Mouse (Mus musculus) hematopoietic multipotent progenitor cell, adult 10-12 weeks (in vitro differentiated cells): ENCODE measurements around the gene Dcpp2. TPM values are rescaled to one million over a fixed set of nuclear protein-coding genes. Genes with fewer than 3 reads are reported as not detected.

Experiments
- polyA plus RNA-seq: library from polyadenylated mRNA; stranded (reverse); fragments of >175 nt; gene quantifications from 2 replicates; pipeline ENCODE4 v1.2.3, GENCODE M21; 2012; ENCODE audit warnings: low replicate concordance

Gene Dcpp2
- polyA plus RNA-seq = not detected in 2 replicates

DNA sequence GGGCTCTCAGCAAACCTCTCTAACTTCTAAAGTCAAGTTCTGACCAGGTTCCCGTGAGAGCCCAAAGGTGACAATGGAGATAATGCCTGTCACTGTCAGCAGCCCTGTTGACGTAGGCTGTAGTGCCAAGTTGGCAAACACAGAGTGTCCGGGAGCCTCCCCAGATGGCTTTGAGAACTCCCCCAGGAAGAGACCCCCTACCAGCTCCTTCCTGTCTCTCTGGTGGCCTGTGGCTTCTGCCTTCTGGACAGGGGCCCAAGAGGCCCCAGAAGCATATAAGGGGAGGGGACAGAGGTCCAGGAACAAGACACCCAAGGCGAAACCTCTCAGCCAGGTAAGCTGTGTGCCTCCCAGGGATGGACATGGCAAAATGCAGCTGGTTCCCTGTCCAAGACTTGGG lies at the start of gene Dcpp2, which contains the start of gene Dcpp1:
Dcpp2 (plus strand) TSS at position 305 of the 400 bp plus-strand sequence.
Dcpp1 (plus strand) TSS at position 301 of the 400 bp plus-strand sequence.

GRCm38 (mm10) chr17:23836006-23836575 lies 44.6 kb upstream of the Dcpp2 start, which contains the start of gene Prss33:
Gene Prss33, minus strand, starts transcription at chr17:23836056.

DNA sequence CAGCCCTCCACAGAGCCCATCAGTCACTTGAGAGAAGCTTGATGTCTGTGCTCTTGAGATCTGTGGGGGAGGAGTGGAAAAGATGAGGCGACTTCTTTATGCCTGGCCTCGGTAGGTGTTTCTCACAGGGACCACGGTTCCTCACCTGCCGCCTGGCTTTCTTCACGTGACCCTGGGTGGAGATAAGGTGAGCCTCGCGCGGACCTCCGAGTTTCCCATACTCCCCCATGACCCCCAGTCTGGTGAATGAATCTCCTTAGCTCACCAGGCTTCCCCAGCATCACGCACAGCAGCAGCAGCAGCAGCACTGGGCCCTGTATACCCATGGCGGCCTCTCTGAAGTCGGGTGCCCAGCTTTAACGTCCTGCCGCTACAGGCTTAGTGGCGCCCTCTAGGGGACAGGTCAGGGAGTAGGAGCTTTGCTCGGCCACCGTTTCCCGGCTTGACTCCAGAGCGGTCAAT lies 36.8 kb upstream of the Dcpp2 start, which contains the start of the genes Prss32 and Prss41:
Prss32 (plus strand) TSS at position 44 of the 462 bp plus-strand sequence.
Prss41 (minus strand) TSS at position 361 of the 462 bp plus-strand sequence.

DNA sequence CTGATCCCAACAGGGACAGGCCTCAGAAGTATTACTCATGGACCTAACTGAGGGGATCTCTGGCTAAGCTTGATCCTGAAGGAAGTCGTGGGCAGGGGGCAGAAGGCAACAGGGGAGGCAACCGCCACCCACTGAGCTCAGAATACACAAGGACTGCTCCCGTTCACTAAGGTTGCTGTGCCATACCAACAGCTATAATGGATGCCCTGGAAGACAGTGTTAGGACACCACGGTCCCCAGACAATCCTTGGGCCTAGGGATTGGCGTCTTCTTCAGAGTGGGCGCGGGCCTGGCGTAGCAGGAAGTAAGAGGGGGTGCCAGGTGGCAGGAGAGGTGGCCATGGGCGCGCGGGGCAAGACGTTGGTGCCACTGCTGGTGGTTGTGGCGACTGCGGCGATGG lies 12.9 kb upstream of the Dcpp2 start, which contains the start of gene Prss21:
Prss21 (plus strand) TSS at position 301 of the 400 bp plus-strand sequence.

DNA sequence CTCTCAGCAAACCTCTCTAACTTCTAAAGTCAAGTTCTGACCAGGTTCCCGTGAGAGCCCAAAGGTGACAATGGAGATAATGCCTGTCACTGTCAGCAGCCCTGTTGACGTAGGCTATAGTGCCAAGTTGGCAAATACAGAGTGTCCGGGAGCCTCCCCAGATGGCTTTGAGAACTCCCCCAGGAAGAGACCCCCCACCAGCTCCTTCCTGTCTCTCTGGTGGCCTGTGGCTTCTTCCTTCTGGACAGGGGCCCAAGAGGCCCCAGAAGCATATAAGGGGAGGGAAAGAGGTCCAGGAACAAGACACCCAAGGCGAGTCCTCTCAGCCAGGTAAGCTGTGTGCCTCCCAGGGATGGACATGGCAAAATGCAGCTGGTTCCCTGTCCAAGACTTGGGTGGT lies 36.5 kb downstream of the Dcpp2 start, which contains the start of gene Dcpp3:
Dcpp3 (plus strand) TSS at position 301 of the 400 bp plus-strand sequence.

DNA sequence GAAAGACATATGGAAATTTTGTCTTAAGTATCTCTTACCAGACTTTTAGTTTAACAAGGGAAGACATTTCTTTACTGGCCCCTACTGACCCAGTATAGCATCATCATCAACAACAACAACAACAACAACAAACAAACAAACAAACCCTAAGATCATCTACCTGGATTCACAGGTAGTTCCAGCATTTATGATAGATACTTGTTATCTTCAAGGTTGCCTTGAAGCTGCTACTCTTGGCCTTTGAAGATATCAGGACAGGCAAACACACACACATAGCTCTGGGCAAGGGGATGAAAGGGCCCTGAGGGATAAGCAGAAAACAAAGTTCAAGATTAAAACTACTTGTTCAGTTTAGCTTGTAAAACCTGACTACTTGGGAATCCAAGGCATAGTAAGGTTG lies 60.7 kb downstream of the Dcpp2 start, which contains the start of gene Sbp:
Sbp (plus strand) TSS at position 301 of the 400 bp plus-strand sequence.

Other genes with a start within 250 kb of the Dcpp2 start
- 6.0 and 11.0 TPM in 2 replicates for gene Mmp25, start 235.6 kb upstream of the Dcpp2 start, polyA plus RNA-seq
- 0.13 and 0.51 TPM in 2 replicates for gene Bicdl2, start 220.4 kb upstream of the Dcpp2 start, polyA plus RNA-seq
- 312 and 318 TPM in 2 replicates for gene Hcfc1r1, start 207.3 kb upstream of the Dcpp2 start, polyA plus RNA-seq
- gene Thoc6, start 207.0 kb upstream of the Dcpp2 start, polyA plus RNA-seq = 35.4 and 57.0 TPM in 2 replicates
- gene Tnfrsf12a, start 203.4 kb upstream of the Dcpp2 start, polyA plus RNA-seq = 5.3 and 7.1 TPM in 2 replicates
- gene Cldn6, start 201.6 kb upstream of the Dcpp2 start, polyA plus RNA-seq = not detected in 2 replicates
- not detected in 2 replicates for gene Cldn9, start 196.9 kb upstream of the Dcpp2 start, polyA plus RNA-seq
- not detected in 2 replicates for gene 1520401A03Rik, start 158.1 kb upstream of the Dcpp2 start, polyA plus RNA-seq
- gene Pkmyt1, start 154.5 kb upstream of the Dcpp2 start, polyA plus RNA-seq = 73.1 and 119 TPM in 2 replicates
- gene Paqr4, start 140.0 kb upstream of the Dcpp2 start, polyA plus RNA-seq = 3.4 and 7.7 TPM in 2 replicates
- 0.36 and 1.4 TPM in 2 replicates for gene Kremen2, start 135.0 kb upstream of the Dcpp2 start, polyA plus RNA-seq
- 45.9 and 68.9 TPM in 2 replicates for gene Flywch1, start 109.3 kb upstream of the Dcpp2 start, polyA plus RNA-seq
- 2.9 and 5.6 TPM in 2 replicates for gene Flywch2, start 94.8 kb upstream of the Dcpp2 start, polyA plus RNA-seq
- 277 and 500 TPM in 2 replicates for gene Srrm2, start 90.3 kb upstream of the Dcpp2 start, polyA plus RNA-seq
- gene Elob, start 51.7 kb upstream of the Dcpp2 start, polyA plus RNA-seq = 50.9 and 630 TPM in 2 replicates
- gene Prss33, start 44.8 kb upstream of the Dcpp2 start, polyA plus RNA-seq = 0.54 and 1.6 TPM in 2 replicates
- 0.10 TPM in 1 of 2 replicates, not detected in the other for gene Prss32, start 37.0 kb upstream of the Dcpp2 start, polyA plus RNA-seq
- gene Prss41, start 36.7 kb upstream of the Dcpp2 start, polyA plus RNA-seq = 2.9 and 3.0 TPM in 2 replicates
- 0.15 TPM in 1 of 2 replicates, not detected in the other for gene Prss21, start 12.8 kb upstream of the Dcpp2 start, polyA plus RNA-seq
- not detected in 2 replicates for gene Dcpp1, start within 50 bp of the Dcpp2 start, polyA plus RNA-seq
- gene Dcpp3, start 36.6 kb downstream of the Dcpp2 start, polyA plus RNA-seq = not detected in 2 replicates
- gene Sbp, start 60.8 kb downstream of the Dcpp2 start, polyA plus RNA-seq = not detected in 2 replicates
- not detected in 2 replicates for gene Sbpl, start 74.4 kb downstream of the Dcpp2 start, polyA plus RNA-seq
- gene Prss30, start 99.7 kb downstream of the Dcpp2 start, polyA plus RNA-seq = 0.91 and 1.5 TPM in 2 replicates
- 0.17 TPM in 1 of 2 replicates, not detected in the other for gene Prss22, start 117.2 kb downstream of the Dcpp2 start, polyA plus RNA-seq
- gene Prss27, start 157.3 kb downstream of the Dcpp2 start, polyA plus RNA-seq = not detected in 2 replicates
- gene Kctd5, start 192.6 kb downstream of the Dcpp2 start, polyA plus RNA-seq = 10.8 and 27.4 TPM in 2 replicates